Mouse (Mus musculus) intestine, embryonic 15.5 days (tissue): ENCODE measurements at regions not wholly inside any gene's neighbourhood (a gene's known extent, or its start where the extent isn't known, plus 50 kb on each side); places are given as distances from the start of the nearest gene placed in this dataset.
"Not testable (repeated sequence)": the region's sequence is repeated elsewhere in the genome, so short reads cannot be mapped to it uniquely, and the experiment has no call there.

Experiments
- ATAC-seq: fragments of 200-750 bp; cut with Nextera tagmentation; 2 replicates; pipeline ENCODE4 v1.8.0; 2017; ENCODE audit warnings: moderate TSS enrichment, moderate library complexity
- H3K27ac ChIP-seq: fragments of 300-500 bp; sonication (generic); 2 replicates; pipeline ENCODE4 v1.5.1; 2015; ENCODE audit warnings: mild to moderate bottlenecking, inconsistent platforms
- H3K27me3 ChIP-seq: fragments of 300-500 bp; sonication (generic); replicated peaks from 2 replicates; pipeline ENCODE4 v1.6.1; 2015; ENCODE audit warnings: inconsistent platforms
- H3K36me3 ChIP-seq: fragments of 300-500 bp; sonication (generic); 2 replicates; pipeline ENCODE4 v1.6.1; 2015; ENCODE audit warnings: inconsistent platforms
- H3K4me1 ChIP-seq: fragments of 300-500 bp; sonication (generic); replicated peaks from 2 replicates; pipeline ENCODE4 v1.6.1; 2015; ENCODE audit warnings: inconsistent platforms
- H3K4me2 ChIP-seq: fragments of 300-500 bp; sonication (generic); replicated peaks from 2 replicates; pipeline ENCODE4 v1.6.1; 2015; ENCODE audit warnings: mild to moderate bottlenecking, inconsistent platforms
- H3K4me3 ChIP-seq: fragments of 300-500 bp; sonication (generic); replicated peaks from 2 replicates; pipeline ENCODE4 v1.5.1; 2015; ENCODE audit warnings: inconsistent platforms
- H3K9ac ChIP-seq: fragments of 300-500 bp; sonication (generic); 2 replicates; pipeline ENCODE4 v1.6.1; 2015; ENCODE audit warnings: inconsistent platforms
- H3K9me3 ChIP-seq: fragments of 300-500 bp; sonication (generic); 2 replicates; pipeline ENCODE4 v1.6.1; 2016; ENCODE audit warnings: inconsistent platforms
- WGBS: fragments of 180-500 bp; shearing (Covaris S2); methylation state at CpG from one replicate; pipeline ENCODE4 v1.1.7; 2015; 5-methylcytosine and 5-hydroxymethylcytosine counted together

GRCm38 (mm10) chr6:107051604-107052003, 251.7 kb upstream of the Crbn start:
- no peaks in the 10 kb centered on the region for H3K9me3 ChIP-seq
- H3K4me2 ChIP-seq, result no peak overlapping the region
- no peak overlapping the region for H3K4me3 ChIP-seq
- no peaks in the 10 kb centered on the region for H3K4me1 ChIP-seq
- H3K9ac ChIP-seq, result no peak overlapping the region
- ATAC-seq, result no peak
- 86% methylated on average over 1 of the region's 1 CpGs for WGBS
- no peaks in the 10 kb centered on the region for H3K36me3 ChIP-seq
- H3K27ac ChIP-seq, result no peak overlapping the region
- H3K27me3 ChIP-seq, result no peaks in the 10 kb centered on the region

GRCm38 (mm10) chr6:107052180-107052579, 252.3 kb upstream of the Crbn start:
- 46% methylated on average over 1 of the region's 1 CpGs for WGBS
- no peak for ATAC-seq
- Histone ChIP-seq H3K4me2 (no peak overlapping the region), H3K4me3 (no peak overlapping the region), H3K9ac (no peak overlapping the region), H3K9me3 (no peaks in the 10 kb centered on the region), H3K27ac (no peak overlapping the region), H3K27me3 (no peaks in the 10 kb centered on the region), H3K36me3 (no peaks in the 10 kb centered on the region), H3K4me1 (no peaks in the 10 kb centered on the region)

- Histone ChIP-seq H3K4me2 (no peak overlapping the region), H3K4me1 (no peaks in the 10 kb centered on the region), H3K9ac (no peak overlapping the region), H3K36me3 (no peaks in the 10 kb centered on the region), H3K9me3 (no peaks in the 10 kb centered on the region), H3K27me3 (no peaks in the 10 kb centered on the region), H3K4me3 (no peak overlapping the region), H3K27ac (no peak overlapping the region)
- 87% methylated on average over 3 of the region's 3 CpGs for WGBS
- no peak for ATAC-seq
These were observed 259.3 kb upstream of the Crbn start for GRCm38 (mm10) chr6:107059001-107059765.

GRCm38 (mm10) chr6:107062886-107063565, 263.1 kb upstream of the Crbn start:
- no peaks in the 10 kb centered on the region for H3K27me3 ChIP-seq
- H3K9me3 ChIP-seq, result no peaks in the 10 kb centered on the region
- H3K4me3 ChIP-seq, result no peak overlapping the region
- WGBS, result 86% methylated on average over 6 of the region's 6 CpGs
- H3K4me2 ChIP-seq, result no peak overlapping the region
- H3K36me3 ChIP-seq, result no peaks in the 10 kb centered on the region
- H3K4me1 ChIP-seq, result no peaks in the 10 kb centered on the region
- no peak overlapping the region for H3K27ac ChIP-seq
- H3K9ac ChIP-seq, result no peak overlapping the region
- no peak for ATAC-seq

- Histone ChIP-seq H3K27ac (no peak overlapping the region), H3K4me3 (no peak overlapping the region), H3K9ac (no peak overlapping the region), H3K27me3 (no peaks in the 10 kb centered on the region), H3K9me3 (no peaks in the 10 kb centered on the region), H3K4me1 (no peaks in the 10 kb centered on the region), H3K4me2 (no peak overlapping the region), H3K36me3 (no peaks in the 10 kb centered on the region)
- no peak for ATAC-seq
- 88% methylated on average over 7 of the region's 7 CpGs for WGBS
These were observed 270.6 kb upstream of the Crbn start for GRCm38 (mm10) chr6:107070441-107070840.

GRCm38 (mm10) chr6:107092600-107092999, 292.7 kb upstream of the Crbn start:
- H3K27me3 ChIP-seq, result no peaks in the 10 kb centered on the region
- ATAC-seq, result no peak

GRCm38 (mm10) chr6:107128716-107129115, 328.8 kb upstream of the Crbn start:
- no peak overlapping the region for H3K4me3 ChIP-seq
- no peaks in the 10 kb centered on the region for H3K27me3 ChIP-seq
- ATAC-seq, result no peak
- no peaks in the 10 kb centered on the region for H3K9me3 ChIP-seq
- H3K4me2 ChIP-seq, result no peak overlapping the region
- H3K36me3 ChIP-seq, result no peaks in the 10 kb centered on the region
- no peak overlapping the region for H3K9ac ChIP-seq
- no peaks in the 10 kb centered on the region for H3K4me1 ChIP-seq
- no peak overlapping the region for H3K27ac ChIP-seq
- 95% methylated on average over 1 of the region's 1 CpGs for WGBS

More at GRCm38 (mm10) chr6:107092600-107092999, 292.7 kb upstream of the Crbn start:
- Histone ChIP-seq H3K4me3 (no peak overlapping the region), H3K36me3 (no peaks in the 10 kb centered on the region), H3K9me3 (no peaks in the 10 kb centered on the region), H3K4me1 (no peaks in the 10 kb centered on the region), H3K27ac (no peak overlapping the region), H3K9ac (no peak overlapping the region), H3K4me2 (no peak overlapping the region)

- no peaks in the 10 kb centered on the region for H3K9me3 ChIP-seq
These were observed 361.7 kb upstream of the Lrrn1 start for GRCm38 (mm10) chr6:107167736-107168491.

GRCm38 (mm10) chr6:107218309-107218708, 311.3 kb upstream of the Lrrn1 start:
- Histone ChIP-seq H3K4me1 (no peaks in the 10 kb centered on the region), H3K4me2 (no peak overlapping the region), H3K9me3 (no peaks in the 10 kb centered on the region), H3K27me3 (no peaks in the 10 kb centered on the region), H3K36me3 (no peaks in the 10 kb centered on the region), H3K4me3 (no peak overlapping the region), H3K27ac (no peak overlapping the region), H3K9ac (no peak overlapping the region)
- WGBS, result 74% methylated on average over 2 of the region's 2 CpGs
- ATAC-seq, result no peak

More at GRCm38 (mm10) chr6:107167736-107168491, 361.7 kb upstream of the Lrrn1 start:
- 64% methylated on average over 3 of the region's 3 CpGs for WGBS
- no peaks in the 10 kb centered on the region for H3K27me3 ChIP-seq
- no peak for ATAC-seq
- no peak overlapping the region for H3K9ac ChIP-seq
- H3K36me3 ChIP-seq, result no peaks in the 10 kb centered on the region
- H3K4me2 ChIP-seq, result no peak overlapping the region
- no peak overlapping the region for H3K27ac ChIP-seq
- H3K4me3 ChIP-seq, result no peak overlapping the region
- no peaks in the 10 kb centered on the region for H3K4me1 ChIP-seq

- no peak overlapping the region for H3K4me3 ChIP-seq
- no peak overlapping the region for H3K27ac ChIP-seq
- H3K4me2 ChIP-seq, result no peak overlapping the region
- no peaks in the 10 kb centered on the region for H3K4me1 ChIP-seq
- no peak for ATAC-seq
- no peak overlapping the region for H3K9ac ChIP-seq
- H3K27me3 ChIP-seq, result no peaks in the 10 kb centered on the region
- H3K9me3 ChIP-seq, result no peaks in the 10 kb centered on the region
- WGBS, result 78% methylated on average over 4 of the region's 4 CpGs
- H3K36me3 ChIP-seq, result no peaks in the 10 kb centered on the region
These were observed 310.8 kb upstream of the Lrrn1 start for GRCm38 (mm10) chr6:107218721-107219120.

GRCm38 (mm10) chr6:107222602-107223001, 307.0 kb upstream of the Lrrn1 start:
- 69% methylated on average over 3 of the region's 3 CpGs for WGBS
- no peak for ATAC-seq
- H3K4me3 ChIP-seq, result no peak overlapping the region
- H3K27me3 ChIP-seq, result no peaks in the 10 kb centered on the region
- no peaks in the 10 kb centered on the region for H3K36me3 ChIP-seq
- no peaks in the 10 kb centered on the region for H3K4me1 ChIP-seq
- no peak overlapping the region for H3K4me2 ChIP-seq
- no peaks in the 10 kb centered on the region for H3K9me3 ChIP-seq
- no peak overlapping the region for H3K9ac ChIP-seq
- H3K27ac ChIP-seq, result no peak overlapping the region

- not testable (repeated sequence) for H3K27ac ChIP-seq, H3K27me3 ChIP-seq, H3K4me2 ChIP-seq, ATAC-seq, H3K9ac ChIP-seq, H3K36me3 ChIP-seq, H3K9me3 ChIP-seq, H3K4me1 ChIP-seq, H3K4me3 ChIP-seq
- 81% methylated on average over 6 of the region's 6 CpGs for WGBS
These were observed 299.7 kb upstream of the Lrrn1 start for GRCm38 (mm10) chr6:107229843-107230242.
